Mouse (Mus musculus) embryonic facial prominence, embryonic 12.5 days (tissue): ENCODE results near the gene Pilra. TPM values are rescaled to one million over a fixed set of nuclear protein-coding genes. Genes with fewer than 3 reads are reported as not detected.

Experiments used
- ATAC-seq: fragments of 200-750 bp; cut with Nextera tagmentation; 2 replicates; pipeline ENCODE4 v1.8.0; 2017; ENCODE audit not compliant: insufficient number of reproducible peaks, insufficient read depth, low FRiP score, low TSS enrichment
- H3K27ac ChIP-seq: fragments of 300-500 bp; sonication (generic); 2 replicates; pipeline ENCODE4 v1.5.1; 2016; ENCODE audit warnings: mild to moderate bottlenecking
- H3K27me3 ChIP-seq: fragments of 300-500 bp; sonication (generic); 2 replicates; pipeline ENCODE4 v1.6.1; 2016; ENCODE audit warnings: mild to moderate bottlenecking, moderate library complexity
- H3K36me3 ChIP-seq: fragments of 300-500 bp; sonication (generic); 2 replicates; pipeline ENCODE4 v1.6.1; 2016; ENCODE audit warnings: mild to moderate bottlenecking
- H3K4me1 ChIP-seq: fragments of 300-500 bp; sonication (generic); 2 replicates; pipeline ENCODE4 v1.6.1; 2016
- H3K4me2 ChIP-seq: fragments of 300-500 bp; sonication (generic); replicated peaks from 2 replicates; pipeline ENCODE4 v1.6.1; 2016; ENCODE audit warnings: mild to moderate bottlenecking, moderate library complexity
- H3K4me3 ChIP-seq: fragments of 300-500 bp; sonication (generic); 2 replicates; pipeline ENCODE4 v1.5.1; 2016; ENCODE audit warnings: mild to moderate bottlenecking
- H3K9ac ChIP-seq: fragments of 300-500 bp; sonication (generic); 2 replicates; pipeline ENCODE4 v1.6.1; 2016; ENCODE audit warnings: mild to moderate bottlenecking, moderate library complexity
- H3K9me3 ChIP-seq: fragments of 300-500 bp; sonication (generic); 2 replicates; pipeline ENCODE4 v1.6.1; 2016; ENCODE audit warnings: mild to moderate bottlenecking, moderate library complexity
- WGBS: fragments of 180-500 bp; shearing (Covaris S2); methylation state at CpG from one replicate; pipeline ENCODE4 v1.1.7; 2016; 5-methylcytosine and 5-hydroxymethylcytosine counted together
- polyA plus RNA-seq: library from polyadenylated mRNA; unstranded; fragments of >200 nt; fragmentation: Nextera tagmentation; extraction: Ambion mirVana; gene quantifications from 2 replicates; pipeline ENCODE4 v1.2.1, GENCODE M21; 2016

Gene Pilra
- polyA plus RNA-seq, 1 experiment from 2014 or later: 0.28 TPM

DNA sequence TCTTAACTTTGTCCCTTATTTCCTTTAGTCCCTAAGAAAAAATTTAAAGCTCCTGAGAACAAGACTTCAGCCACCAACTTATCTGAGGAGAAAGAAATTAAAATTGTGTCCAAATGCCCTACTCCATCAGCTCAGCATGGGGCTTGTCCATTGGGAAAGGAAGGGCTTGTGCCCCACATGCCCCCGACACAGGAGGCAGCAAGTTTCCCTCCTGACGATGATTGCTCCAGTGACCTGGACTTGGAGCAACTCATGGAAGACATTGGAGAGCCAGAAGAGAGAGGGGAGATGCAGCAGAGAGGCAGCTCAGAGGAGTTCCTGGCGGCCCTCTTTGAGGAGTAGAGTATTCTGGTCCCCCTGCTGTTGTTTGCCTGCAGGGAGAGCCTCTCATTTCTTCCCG, 14.0 kb downstream of the Pilra start:
- no peak overlapping the region for H3K4me3 ChIP-seq
- H3K4me1 ChIP-seq: no peaks in the 10 kb centered on the region
- 59% methylated on average over 4 of the region's 4 CpGs for WGBS
- H3K27ac ChIP-seq: no peak overlapping the region
- H3K27me3 ChIP-seq: no peaks in the 10 kb centered on the region
- H3K9me3 ChIP-seq: no peaks in the 10 kb centered on the region
- H3K4me2 ChIP-seq: no peak overlapping the region
- ATAC-seq: no peak
- no peak overlapping the region for H3K9ac ChIP-seq
- no peaks in the 10 kb centered on the region for H3K36me3 ChIP-seq

- 66% methylated on average over 4 of the region's 4 CpGs for WGBS
- Histone ChIP-seq H3K4me1 (no peaks in the 10 kb centered on the region), H3K36me3 (no peaks in the 10 kb centered on the region), H3K9ac (no peak overlapping the region), H3K9me3 (no peaks in the 10 kb centered on the region), H3K4me3 (no peak overlapping the region), H3K4me2 (no peak overlapping the region), H3K27ac (no peak overlapping the region), H3K27me3 (no peaks in the 10 kb centered on the region)
- no peak for ATAC-seq
These were observed 18.4 kb downstream of the Pilra start for GRCm38 (mm10) chr5:137817466-137818222.

DNA sequence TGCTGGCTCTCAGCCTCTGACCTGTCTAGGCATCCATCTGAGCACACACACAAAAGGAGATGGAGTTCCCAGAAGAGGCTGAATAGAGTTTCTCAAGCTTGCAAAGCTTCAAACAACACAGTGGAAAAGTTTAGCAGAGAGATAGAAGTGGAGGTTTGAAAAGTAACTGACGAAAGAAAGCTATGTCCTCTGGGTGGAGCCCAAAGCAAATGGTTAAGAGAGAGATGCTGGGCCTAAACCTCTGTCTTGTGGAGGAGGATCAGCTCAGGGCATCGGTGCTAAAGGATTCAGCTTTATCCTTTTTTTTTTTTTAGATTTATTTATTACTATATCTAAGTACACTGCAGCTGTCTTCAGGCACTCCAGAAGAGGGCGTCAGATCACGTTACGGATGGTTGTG, 27.8 kb downstream of the Pilra start:
- Histone ChIP-seq H3K4me3 (no peak overlapping the region), H3K4me2 (no peak overlapping the region), H3K4me1 (no peaks in the 10 kb centered on the region), H3K9me3 (no peaks in the 10 kb centered on the region), H3K27ac (no peak overlapping the region), H3K27me3 (no peaks in the 10 kb centered on the region), H3K36me3 (no peaks in the 10 kb centered on the region), H3K9ac (no peak overlapping the region)
- 90% methylated on average over 5 of the region's 5 CpGs for WGBS
- ATAC-seq: no peak

DNA sequence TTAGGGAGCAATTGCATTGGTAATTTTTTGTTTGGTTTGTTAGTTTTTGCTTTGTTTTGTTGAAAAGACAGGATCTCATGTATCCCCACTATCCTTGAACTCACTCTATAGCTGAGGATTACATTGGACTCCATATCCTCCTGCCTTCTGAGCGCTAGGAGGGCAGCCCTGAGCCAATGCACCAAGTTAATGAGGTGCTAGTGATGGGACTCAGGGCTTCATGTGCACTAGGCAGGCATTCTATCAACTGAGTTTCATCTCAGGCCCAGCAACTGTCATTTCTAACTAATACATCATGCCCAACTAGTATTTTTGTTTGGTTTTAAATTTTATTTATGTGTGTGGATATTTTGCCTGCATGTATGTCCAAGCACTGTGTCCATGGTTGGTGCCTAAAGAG, 29.9 kb downstream of the Pilra start:
- 78% methylated on average over 1 of the region's 1 CpGs for WGBS
- H3K9me3 ChIP-seq: no peaks in the 10 kb centered on the region
- H3K4me2 ChIP-seq: no peak overlapping the region
- no peak for ATAC-seq
- H3K27ac ChIP-seq: no peak overlapping the region
- H3K4me3 ChIP-seq: no peak overlapping the region
- no peaks in the 10 kb centered on the region for H3K36me3 ChIP-seq
- no peaks in the 10 kb centered on the region for H3K27me3 ChIP-seq
- H3K9ac ChIP-seq: no peak overlapping the region
- no peaks in the 10 kb centered on the region for H3K4me1 ChIP-seq

- no peak for ATAC-seq
- no peaks in the 10 kb centered on the region for H3K27me3 ChIP-seq
- H3K4me3 ChIP-seq: no peak overlapping the region
- H3K9ac ChIP-seq: no peak overlapping the region
- 79% methylated on average over 3 of the region's 3 CpGs for WGBS
- no peaks in the 10 kb centered on the region for H3K36me3 ChIP-seq
- H3K27ac ChIP-seq: no peak overlapping the region
- no peak overlapping the region for H3K4me2 ChIP-seq
- no peaks in the 10 kb centered on the region for H3K9me3 ChIP-seq
- no peaks in the 10 kb centered on the region for H3K4me1 ChIP-seq
These were observed 35.2 kb downstream of the Pilra start for GRCm38 (mm10) chr5:137800917-137801316.

DNA sequence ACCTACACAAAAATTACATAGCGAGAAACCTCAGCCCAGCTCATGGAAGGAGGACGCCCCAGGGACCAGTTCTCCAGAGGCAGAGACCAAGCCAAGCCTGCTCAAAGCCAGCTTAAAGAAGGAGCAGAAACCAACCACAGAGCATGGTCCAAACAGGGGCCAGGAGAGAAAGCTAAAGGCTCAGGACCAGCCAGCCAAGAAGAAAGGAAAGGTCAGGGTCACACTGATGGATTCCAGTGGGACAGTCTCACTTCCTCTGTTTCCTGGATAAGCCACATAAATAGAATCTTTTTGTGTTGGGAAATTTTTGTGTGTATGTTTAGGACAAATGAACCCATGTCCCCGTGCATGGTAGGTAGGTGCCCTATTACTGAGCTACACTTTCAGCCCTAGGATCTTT, 39.5 kb downstream of the Pilra start:
- no peaks in the 10 kb centered on the region for H3K9me3 ChIP-seq
- no peaks in the 10 kb centered on the region for H3K4me1 ChIP-seq
- no peak overlapping the region for H3K4me3 ChIP-seq
- no peaks in the 10 kb centered on the region for H3K36me3 ChIP-seq
- no peaks in the 10 kb centered on the region for H3K27me3 ChIP-seq
- no peak for ATAC-seq
- no peak overlapping the region for H3K4me2 ChIP-seq
- WGBS: 71% methylated on average over 3 of the region's 3 CpGs
- H3K9ac ChIP-seq: no peak overlapping the region
- no peak overlapping the region for H3K27ac ChIP-seq

DNA sequence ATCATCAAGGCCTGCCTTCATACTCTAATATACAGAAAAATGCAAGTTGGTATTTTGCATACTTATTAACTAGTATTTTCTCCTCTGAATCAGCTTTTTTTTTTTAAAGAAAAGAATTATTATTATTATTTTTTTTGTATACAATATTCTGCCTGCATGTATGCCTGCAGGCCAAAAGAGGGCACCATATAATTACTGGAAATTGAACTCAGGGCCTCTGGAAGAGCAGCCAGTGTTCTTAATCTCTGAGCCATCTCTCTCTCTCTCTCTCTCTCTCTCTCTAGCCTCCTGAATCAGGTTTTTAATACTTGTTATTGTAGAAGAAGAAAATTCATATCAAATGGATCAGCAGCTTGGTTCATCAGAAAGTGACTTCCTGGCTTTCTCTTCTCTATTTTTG, 44.5 kb downstream of the Pilra start:
- H3K4me3 ChIP-seq: no peak overlapping the region
- no peak overlapping the region for H3K4me2 ChIP-seq
- H3K27ac ChIP-seq: no peak overlapping the region
- H3K27me3 ChIP-seq: no peaks in the 10 kb centered on the region
- H3K9ac ChIP-seq: no peak overlapping the region
- no peak for ATAC-seq
- no peaks in the 10 kb centered on the region for H3K36me3 ChIP-seq
- H3K4me1 ChIP-seq: no peaks in the 10 kb centered on the region
- no peaks in the 10 kb centered on the region for H3K9me3 ChIP-seq

GRCm38 (mm10) chr5:137788946-137789531, 47.0 kb downstream of the Pilra start:
- Histone ChIP-seq H3K27me3 (no peaks in the 10 kb centered on the region), H3K36me3 (peaks cover 11% of the 10 kb centered on the region; the same call in 1 of the 2 replicates), H3K27ac (no peak overlapping the region), H3K4me1 (peaks cover 13% of the 10 kb centered on the region), H3K4me3 (no peak overlapping the region), H3K4me2 (no peak overlapping the region), H3K9me3 (no peaks in the 10 kb centered on the region), H3K9ac (no peak overlapping the region)
- ATAC-seq: no peak
- 94% methylated on average over 2 of the region's 2 CpGs for WGBS

GRCm38 (mm10) chr5:137788171-137788570, 47.9 kb downstream of the Pilra start:
- ATAC-seq: no peak
- WGBS: 72% methylated on average over 24 of the region's 24 CpGs
- Histone ChIP-seq H3K9ac (no peak overlapping the region), H3K27ac (no peak overlapping the region), H3K9me3 (no peaks in the 10 kb centered on the region), H3K27me3 (no peaks in the 10 kb centered on the region), H3K4me1 (peaks cover 22% of the 10 kb centered on the region), H3K4me3 (peak overlapping the region; percentile 68), H3K4me2 (peak overlapping the region; percentile 93), H3K36me3 (peaks cover 18% of the 10 kb centered on the region)

DNA sequence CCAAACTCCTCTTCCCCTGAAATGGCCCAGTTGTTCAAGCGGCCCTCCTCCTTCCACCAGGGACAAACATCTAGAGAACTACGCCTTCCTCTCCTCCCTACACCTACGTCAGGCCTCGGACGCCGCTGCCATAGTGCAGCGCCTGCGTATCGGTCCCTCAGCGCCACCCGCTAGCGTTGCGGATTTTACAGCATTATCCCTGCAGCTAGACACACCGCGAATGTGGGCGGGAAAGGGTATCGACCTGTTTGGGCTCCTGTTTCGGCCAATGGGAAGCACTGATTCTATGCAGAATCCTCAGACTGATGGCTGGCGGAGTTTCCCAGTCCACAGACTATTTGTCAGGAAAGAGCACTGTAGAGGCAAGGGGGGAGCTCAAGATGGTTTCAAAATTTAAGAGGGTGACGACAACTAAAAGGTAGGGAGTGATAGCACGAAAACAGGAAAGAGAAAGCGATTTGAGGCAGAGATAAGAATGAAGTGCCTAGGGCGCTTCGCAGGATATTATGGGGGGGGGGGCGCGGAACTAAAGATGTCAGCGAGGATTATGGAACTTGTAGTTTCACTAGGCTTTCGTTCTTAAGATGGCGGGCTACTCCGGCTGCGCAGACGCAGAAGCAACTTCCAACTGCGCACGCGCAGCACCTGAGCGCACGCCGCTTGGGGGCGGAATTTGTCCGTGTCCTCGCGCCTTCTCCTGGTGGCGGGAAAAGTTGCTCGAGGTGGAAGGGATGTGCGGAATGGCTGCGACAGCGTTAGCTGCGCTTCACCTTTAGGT, 48.7 kb downstream of the Pilra start, which contains the start of the genes Mepce and Zcwpw1:
Gene Mepce (minus strand): TSS at position 505 of the 778 bp plus-strand sequence.
Gene Zcwpw1 (plus strand): TSS at position 648 of the 778 bp plus-strand sequence.
- Histone ChIP-seq H3K27me3 (no peaks in the 10 kb centered on the region), H3K4me2 (peak within 1 kb of the TSS; percentile 93), H3K36me3 (peaks cover 26% of the 10 kb centered on the region), H3K4me1 (peaks cover 27% of the 10 kb centered on the region), H3K9ac (peak within 1 kb of the TSS; percentile 93), H3K27ac (peak within 1 kb of the TSS; percentile 98), H3K4me3 (peak within 1 kb of the TSS; percentile 68), H3K9me3 (no peaks in the 10 kb centered on the region)
- WGBS: under 1% methylated on average over 48 of the region's 48 CpGs
- ATAC-seq: peak; percentile 48

- Histone ChIP-seq H3K4me1 (peaks cover 27% of the 10 kb centered on the region), H3K9me3 (no peaks in the 10 kb centered on the region), H3K27ac (peak overlapping the region; percentile 98), H3K36me3 (peaks cover 37% of the 10 kb centered on the region), H3K4me2 (peak overlapping the region; percentile 93), H3K9ac (peak overlapping the region; percentile 93), H3K4me3 (peak overlapping the region; percentile 68), H3K27me3 (no peaks in the 10 kb centered on the region)
- peak; percentile 82 for ATAC-seq
- WGBS: under 1% methylated on average over 76 of the region's 79 CpGs
These were observed 49.8 kb downstream of the Pilra start for GRCm38 (mm10) chr5:137786109-137786942.
